Mouse (Mus musculus): Measurements from ENCODE around the gene Agrp.

Agrp gene

DNA sequence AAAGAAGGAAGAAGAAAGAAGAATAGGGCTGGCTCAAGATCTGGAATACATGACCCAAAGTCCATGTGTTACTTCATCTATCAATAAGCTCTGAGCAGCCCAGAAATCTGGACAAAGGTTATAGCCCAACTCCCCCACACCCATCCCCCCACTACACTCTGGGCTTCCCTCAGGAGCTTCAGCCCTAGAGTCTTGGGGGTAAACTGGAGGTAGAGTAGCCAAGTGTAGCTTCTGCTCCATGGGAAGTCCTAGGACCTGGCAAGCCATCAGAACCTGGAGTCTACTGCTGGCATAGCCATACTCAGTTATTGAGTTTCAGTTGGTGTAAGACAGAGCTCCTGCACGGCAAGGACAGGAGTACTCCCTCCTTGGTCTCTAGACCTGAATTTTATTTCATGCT is 87.7 kb downstream of the Agrp start:
- no peak for DNase-seq (ENCODE audit: low spot score)

DNA sequence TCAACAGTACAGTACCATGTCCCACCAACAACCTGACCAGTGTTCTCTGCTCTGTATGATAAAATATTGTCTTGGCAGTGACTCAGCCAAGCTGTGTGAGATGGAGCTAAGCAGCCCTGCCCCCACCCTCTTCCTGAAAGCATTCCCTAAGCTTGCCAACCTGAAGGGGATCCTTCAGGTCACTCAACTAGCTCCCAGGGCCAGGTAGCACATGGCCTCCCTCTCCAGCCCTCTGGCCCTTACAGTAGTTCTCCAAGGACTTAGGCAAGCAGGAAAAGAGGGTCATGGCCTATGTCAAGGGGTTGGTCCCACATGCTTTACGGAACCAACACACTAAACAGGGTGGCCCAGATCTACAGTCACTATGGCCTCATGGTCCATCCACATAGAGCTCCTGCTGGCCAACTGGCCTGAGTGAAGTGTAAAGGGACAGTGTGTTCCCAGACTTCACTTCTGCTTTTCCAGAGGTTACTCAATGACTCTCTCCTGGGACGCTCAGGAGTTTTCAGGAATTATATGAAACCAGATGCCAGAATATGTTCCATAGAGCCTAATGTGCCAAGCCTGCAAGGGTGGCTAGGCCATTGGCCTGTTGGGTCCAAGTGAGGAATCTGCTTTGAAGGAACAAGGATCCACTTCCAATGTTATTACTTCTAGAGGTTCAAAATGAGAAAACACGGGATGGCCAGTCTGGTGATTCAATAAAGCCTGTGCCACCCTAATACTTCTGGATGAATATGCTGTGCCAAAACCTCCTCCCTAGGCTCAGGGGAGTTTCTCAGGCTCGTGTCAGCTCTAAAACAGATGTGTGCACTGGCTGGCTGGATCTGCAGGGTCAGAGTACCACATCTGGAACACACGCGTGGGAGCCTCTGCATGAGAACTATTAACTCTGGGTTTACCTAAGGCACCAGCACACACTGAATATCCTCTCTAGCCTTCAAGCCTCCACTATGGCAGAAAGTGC is 90.5 kb downstream of the Agrp start:
- DNase-seq (ENCODE audit: low spot score): no peak

DNA sequence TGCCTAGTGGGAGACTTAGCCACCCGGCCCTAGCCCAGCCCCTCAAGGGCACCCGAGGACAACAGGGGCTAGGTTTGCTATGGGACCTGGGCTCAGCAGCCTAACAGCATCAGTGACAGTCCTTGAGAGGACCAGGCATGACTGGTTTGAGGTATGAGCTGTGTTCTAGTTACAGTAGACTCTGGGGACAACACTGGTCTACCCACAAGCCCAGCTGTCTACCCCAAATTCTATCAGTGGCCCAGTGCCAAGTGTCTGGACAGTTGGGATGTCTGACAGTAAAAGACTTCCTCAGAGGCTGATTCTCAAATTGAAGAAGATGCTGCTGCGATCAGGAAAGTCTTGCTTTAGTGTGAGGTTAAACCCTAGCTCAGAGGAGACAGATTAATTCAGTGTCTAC is 91.9 kb downstream of the Agrp start:
- no peak for DNase-seq (ENCODE audit: low spot score)

DNA sequence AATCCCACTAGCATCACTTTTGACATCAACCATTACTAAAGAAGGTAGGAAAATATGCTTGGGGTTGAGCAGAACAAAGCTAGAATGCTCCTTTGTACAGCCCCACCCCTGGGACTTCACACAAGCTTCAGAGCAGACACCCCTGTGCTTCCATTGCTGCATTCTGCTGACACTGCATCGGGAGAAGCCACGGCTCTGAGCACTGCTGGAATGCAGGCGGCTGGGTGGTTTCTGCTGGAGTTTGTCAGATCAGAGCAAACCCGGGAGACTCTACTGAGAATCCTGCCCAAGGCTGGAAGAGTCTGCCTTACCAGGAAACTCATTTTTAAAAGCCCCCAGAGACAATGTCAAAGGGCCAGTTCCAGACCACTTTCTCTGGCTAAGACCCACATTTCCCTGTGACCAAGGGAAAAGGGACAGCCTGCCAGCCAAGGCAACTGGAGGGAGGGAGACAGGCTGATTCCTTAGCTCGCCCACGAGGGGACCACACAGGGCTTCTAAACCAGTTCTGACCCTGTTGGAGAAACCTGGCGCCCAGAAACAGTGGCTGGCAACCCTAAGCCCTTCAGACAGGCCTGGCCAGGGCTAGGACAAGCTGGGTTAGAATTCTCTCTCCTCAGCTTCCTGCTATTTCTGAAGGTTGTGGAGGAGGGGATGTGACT is 92.5 kb downstream of the Agrp start:
- DNase-seq (ENCODE audit: low spot score): peak; percentile 35

DNA sequence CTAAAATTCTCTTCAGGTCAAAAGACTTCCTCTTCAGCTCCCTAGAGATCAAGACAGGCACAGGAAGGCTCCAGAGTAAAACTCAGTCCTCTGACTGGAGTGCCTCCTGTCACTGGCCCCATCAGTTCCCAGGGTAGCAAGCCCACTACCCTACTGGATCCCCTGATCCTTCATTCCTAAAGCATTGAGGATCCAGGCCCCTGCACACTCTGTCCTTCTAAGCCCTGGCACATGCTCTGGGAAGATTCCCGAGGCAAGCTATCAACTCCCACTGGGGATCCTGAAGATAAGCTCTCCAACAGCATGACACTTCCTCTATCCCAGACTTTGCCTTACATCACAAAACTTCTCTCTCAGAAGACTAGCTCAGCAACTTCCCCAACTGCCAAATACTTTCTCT is 93.5 kb downstream of the Agrp start:
- no peak for DNase-seq (ENCODE audit: low spot score)

DNA sequence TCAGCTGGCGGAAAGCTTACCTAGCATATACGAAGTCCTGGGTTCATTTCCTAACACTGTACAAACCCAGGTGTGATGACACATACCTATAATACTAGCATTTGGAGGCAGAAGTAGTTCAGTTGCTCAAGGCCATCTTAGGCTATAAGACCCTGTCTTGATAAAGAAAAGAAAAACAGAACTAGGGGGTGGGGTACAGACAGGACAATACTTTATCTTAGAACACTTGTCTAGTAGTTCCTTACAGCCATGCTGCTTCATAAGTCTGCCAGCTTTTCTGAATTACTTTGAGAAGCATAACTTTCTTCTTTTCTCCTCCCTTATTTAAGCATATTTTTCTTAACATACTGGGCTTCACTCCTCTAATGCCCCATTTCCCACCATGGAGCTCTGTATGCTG is 94.4 kb downstream of the Agrp start:
- DNase-seq (ENCODE audit: low spot score): no peak

DNA sequence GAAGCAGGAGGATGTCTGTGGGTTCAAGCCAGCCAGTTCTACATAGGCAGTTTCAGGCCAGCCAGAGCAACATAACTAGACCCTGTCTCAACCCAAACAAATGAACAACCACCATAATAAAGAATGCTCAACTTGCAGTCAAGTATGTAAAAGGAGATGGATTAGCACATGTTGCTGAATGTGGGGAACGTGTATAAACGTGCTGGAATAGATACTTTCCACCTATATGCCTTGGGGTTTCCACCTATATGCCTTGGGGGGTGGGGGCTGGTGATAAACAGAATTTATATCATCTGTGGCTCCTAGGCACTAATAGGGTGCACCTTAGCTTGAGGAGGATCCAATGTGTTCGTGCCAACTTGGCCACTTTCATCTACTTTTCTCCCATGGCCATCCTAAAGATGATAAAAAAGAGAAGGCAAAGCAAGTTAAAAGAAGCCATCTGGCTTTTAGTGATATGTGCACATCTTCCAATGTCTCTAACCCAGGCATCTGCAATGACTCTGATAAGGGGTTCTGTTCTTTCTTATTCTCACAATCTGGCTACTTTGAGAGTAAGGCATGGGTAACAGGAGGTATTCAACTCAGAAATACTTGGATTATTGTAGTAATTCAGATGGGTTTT is 95.0 kb downstream of the Agrp start:
- DNase-seq (ENCODE audit: low spot score): no peak

DNA sequence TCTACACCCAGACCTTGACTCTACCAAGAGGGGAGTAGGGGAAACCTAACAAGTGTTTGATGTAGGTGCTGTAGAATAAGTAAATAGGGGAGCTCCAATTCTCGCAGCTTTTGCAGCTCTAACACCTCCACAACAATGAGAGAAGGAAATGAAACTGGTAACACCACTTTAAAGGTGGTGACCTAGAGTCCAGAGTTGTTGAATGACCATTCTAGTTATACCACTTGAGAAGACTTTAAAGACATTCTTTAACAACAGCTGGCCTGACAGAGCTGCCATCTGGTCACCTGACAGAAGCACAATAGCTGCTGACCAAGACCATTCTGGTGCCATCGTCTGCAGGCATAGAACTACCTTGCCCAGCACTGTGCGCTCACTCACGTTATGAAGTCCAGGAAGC is 98.3 kb downstream of the Agrp start:
- DNase-seq (ENCODE audit: low spot score): no peak

DNA sequence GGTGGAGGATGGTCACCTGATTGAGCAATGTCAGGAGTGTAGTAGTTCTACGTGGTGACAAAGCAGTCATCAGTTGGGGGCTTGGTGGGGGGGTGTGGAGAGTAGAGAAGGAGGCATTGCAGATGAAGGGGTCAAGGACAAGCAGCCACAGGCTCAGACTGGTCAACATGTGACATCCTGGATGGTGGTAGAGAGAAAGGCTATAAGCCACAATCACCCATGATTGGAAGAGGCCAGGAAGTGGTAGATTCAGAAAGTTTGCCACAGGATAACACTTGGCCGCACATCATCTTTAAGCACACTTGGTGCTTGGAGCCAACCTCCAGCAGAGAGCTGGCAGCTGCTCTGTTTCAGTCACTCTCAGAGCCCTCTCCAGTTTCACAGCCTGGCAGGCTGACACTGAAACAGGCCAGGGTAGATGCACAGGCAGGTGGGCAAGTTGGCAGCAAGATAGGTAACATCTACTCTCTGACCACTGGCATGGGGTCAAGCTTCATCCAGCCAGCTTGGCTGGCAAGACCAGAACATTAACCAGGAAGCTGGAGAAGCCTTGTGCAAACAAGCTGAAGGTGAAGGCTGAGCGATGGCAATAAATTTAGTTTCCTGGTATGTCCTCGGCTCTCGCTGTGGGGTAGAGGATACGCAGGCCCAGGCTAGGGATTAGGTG is 100.0 kb downstream of the Agrp start:
- DNase-seq (ENCODE audit: low spot score): peak; percentile 54

DNA sequence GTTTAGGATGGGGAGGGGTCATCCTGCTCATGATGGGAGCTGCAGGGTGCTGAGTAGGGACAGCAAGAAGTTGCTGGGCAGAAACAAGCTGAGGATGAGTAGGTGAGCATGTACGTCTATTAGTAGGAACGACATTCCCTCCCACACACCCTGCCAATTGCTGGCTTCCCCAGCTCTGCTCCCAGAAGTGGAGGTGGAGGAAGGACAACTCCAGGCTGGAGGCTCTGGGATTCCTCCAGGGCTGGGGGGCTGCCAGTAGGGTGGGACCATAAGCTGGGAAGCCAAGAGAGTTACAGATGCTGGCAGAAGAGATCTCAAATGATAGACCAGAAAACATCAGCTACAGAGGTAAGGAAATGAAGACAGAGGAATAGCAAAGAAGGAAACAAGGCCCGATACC is 100.6 kb downstream of the Agrp start:
- DNase-seq (ENCODE audit: low spot score): peak; percentile 43

DNA sequence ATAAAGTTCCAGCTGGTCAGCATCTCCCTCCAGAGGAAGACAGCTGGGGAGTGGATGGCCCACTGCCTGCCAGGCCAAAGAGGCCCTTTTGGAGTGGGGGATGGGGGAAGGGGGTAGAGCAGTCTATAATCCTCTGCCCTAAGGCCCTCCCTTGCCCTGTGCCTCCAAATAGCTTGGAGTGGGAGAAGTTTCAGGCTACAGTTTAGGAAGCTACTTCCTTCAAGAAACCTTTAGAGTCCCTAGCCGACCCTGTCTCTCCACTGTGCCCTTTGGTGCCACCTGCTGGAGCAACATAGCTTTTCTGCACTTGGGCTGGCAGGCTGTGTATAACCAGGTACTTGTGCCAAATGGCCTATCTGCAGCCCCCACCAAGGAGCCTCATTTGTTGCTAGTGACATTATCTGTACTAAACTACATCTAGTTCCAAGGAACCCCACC is 103.3 kb downstream of the Agrp start:
- DNase-seq (ENCODE audit: low spot score): peak; percentile 82

DNA sequence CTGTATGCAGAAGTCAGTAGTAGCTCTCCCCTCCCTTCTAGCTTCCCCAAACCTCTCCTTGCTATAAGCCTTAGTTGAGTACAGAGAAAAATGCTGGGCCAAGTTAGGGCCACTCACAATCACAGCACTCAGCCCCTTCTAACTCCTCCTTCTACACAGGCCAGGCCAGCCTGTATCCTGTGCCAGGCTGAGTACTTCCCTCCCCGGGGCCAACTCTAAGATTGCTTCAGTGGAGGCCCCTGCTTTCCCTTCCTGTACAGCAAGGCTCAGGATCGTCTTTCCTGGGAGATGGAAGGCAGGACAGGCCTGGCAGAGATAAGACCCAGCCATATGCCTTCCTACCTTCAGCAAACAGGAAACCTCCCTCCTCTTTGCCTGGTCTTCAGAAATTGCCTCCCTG is 103.8 kb downstream of the Agrp start:
- DNase-seq (ENCODE audit: low spot score): no peak

DNA sequence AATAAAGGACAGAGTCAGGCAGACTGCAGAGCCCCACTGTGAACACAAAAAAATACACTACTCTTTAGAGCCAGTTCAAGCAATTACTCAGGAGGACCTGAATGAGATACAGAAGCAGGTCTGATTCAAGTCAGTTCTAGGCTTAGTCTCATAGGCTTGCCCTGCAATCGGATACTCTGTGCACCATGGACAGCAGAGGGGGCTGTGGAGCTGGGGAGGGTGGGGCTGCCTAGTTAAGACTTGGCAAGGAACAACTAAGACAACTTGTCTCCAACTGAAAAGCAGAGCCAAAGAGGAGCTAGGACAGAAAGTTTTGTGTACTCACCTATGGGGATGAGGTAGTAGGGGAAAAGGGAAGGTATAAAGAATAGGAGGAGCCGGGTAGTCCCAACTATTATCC is 105.4 kb downstream of the Agrp start:
- DNase-seq (ENCODE audit: low spot score): peak; percentile 81

DNA sequence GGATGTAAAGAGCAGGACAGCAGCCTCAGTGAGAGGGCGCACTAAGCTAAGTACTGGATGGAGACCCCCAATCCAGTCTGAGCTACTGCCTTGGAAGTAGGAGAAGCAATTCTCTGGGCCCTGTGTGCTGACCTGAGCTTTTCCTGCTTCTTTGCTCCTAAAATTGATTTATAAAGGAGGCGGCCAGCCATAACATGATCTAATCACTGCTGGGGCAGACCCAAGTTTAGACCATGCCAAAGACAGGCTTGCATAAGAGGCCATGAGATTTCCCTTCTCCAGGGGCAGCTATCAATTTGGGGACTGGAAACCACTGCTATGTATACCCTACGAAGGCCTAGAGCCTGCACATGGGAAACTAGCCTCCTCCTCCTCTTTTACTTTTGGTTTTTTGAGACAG is 107.9 kb downstream of the Agrp start:
- DNase-seq (ENCODE audit: low spot score): peak; percentile 60

DNA sequence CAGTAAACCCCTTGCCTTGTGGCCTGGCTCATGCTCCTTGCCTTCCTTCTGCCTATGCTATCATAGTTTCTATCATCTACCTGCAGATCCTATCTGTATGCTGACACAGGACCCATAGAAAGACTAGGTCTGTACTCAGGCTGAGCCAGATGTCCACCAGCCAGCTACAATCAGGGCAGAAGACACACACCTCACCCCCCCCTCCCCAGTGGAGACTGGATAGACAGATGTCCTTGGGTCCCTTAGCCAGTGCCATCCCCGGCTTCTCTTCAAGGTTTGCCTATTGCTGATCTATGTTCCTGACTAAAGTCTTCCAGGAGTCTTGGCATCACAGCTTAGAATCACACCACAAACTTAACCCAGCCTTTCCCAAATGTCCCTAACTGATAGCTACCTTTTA is 109.0 kb downstream of the Agrp start:
- DNase-seq (ENCODE audit: low spot score): no peak

DNA sequence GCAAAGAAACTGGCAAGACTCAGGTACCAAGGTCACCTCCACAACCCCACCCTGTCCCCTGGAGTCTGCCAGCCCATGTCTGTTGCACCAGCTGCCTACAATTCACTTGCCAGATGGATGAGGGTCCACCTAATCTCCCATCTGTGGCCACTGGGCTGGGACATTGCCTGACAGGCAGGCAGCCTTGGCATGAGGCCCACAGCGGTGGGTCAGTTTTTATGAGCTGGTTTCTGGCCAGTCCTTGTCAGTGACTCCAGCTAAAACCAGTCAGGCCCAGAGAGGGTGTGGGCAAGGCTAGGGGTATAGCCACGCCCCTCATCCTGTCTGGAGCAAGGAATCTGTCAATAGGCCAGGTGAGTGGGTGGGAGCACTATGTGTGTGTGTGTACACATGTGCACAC is 110.1 kb downstream of the Agrp start:
- no peak for DNase-seq (ENCODE audit: low spot score)

DNA sequence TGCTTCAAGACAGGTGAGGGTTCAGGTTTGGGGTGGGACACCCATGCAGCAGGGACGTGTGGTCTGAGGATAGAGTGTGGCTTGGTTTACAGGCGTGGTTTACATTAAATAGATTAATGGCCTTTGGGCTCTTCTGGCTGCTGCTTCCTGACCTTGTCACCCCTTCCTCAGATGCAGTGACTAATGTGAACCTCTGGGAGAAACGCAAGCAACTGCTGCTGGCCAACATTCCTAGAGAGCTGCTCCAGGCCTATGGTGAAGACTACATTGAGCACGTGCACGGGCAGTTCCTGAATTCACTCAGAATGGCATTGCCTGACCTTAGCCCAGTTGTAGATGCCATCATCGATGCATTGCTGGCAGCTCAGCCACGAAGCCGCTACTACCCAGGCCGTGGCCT is 114.3 kb downstream of the Agrp start:
- DNase-seq (ENCODE audit: low spot score): no peak

DNA sequence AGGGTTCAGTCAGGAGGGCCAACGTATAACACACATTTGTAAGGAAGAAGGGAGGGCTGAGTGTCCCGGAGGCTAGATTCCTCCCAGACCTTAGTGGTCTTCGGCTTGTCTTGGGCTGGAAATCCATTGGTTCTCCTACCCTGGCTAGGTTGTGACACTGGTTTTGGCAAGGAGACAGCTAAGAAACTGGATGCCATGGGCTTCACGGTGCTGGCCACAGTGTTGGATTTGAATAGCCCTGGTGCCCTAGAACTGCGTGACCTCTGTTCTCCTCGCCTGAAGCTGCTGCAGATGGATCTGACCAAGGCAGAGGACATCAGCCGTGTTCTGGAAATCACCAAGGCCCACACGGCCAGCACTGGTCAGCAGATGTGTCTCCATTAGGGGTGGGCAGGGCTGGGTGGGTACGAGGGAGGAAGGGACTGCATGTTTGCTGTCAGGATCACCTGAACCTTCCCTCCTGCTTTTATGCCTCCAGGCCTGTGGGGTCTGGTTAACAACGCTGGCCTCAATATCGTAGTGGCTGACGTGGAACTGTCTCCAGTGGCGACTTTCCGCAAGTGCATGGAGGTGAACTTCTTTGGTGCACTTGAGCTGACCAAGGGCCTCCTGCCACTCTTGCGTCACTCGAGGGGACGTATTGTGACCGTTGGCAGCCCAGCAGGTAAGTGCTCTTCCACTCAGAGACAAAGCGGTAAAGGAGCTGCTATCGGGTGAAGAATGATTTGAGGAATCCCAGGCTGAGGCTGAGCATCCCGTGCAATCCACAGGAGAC is 115.0 kb downstream of the Agrp start:
- no peak for DNase-seq (ENCODE audit: low spot score)

DNA sequence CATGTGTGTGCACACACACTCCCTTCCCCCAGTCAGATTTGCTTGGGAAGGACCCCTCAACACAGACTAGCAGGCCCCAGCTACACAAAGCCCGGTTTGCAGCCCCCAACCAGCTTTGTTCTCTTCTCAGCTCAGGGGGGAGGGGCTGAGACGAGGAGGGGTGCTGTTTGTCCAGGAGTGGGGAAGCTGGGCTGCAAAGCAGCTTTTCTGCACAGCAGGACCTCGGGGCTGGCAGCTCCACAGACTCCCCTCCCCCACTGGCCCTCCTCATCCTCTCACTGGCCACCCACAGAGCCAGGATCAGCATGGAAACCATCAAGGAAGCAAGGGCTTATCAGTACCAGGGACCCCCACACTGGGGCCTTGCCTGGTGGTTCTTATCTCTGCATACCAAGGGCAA is 116.1 kb downstream of the Agrp start:
- no peak for DNase-seq (ENCODE audit: low spot score)

DNA sequence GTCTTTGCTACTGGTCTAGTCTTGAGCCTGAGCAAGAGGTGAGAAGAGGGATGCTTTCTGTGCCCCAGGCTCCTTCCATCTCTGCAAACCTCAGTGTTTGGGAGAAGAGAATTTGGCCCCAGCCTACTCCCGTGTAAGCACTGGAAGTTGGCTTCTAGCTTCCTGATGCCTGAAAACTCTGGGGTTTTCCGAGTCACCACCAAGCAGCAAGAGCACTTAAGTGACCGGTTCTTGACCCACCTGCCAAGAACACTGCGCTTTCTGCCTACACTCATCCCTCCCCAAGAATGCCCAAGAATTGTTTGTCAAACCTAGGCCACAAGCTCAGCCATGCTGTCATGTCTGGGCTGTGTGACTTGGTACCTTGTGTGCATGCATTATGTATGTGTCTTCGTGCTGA is 116.7 kb downstream of the Agrp start:
- no peak for DNase-seq (ENCODE audit: low spot score)

DNA sequence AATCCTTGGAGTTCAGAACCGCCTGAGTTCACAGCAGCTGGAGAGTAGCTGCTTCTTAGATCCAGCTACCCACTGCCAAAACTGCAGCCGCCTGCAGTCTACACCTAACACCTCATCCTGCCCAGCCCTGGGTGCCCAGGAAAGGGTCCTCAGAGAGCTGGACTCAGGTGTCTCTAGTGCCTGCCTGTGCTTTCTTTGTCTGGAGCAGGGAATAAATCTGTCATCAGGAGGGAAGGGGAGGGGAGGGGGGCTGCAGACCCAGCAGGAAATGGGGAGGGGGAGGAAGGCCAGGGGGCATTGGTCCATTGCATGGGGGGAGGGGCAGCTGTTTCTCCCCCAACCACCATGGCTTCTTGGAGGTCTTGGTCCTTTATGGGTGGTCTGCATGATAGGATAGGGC is 117.6 kb downstream of the Agrp start:
- DNase-seq (ENCODE audit: low spot score): no peak
